Mouse (Mus musculus) hindbrain, embryonic 14.5 days (tissue): ENCODE results near the gene Stpg4. TPM values are rescaled to one million over a fixed set of nuclear protein-coding genes. Genes with fewer than 3 reads are reported as not detected.

Source experiments
- polyA plus RNA-seq: library from polyadenylated mRNA; unstranded; fragments of >200 nt; fragmentation: Nextera tagmentation; extraction: Ambion mirVana; gene quantifications from 2 replicates; pipeline ENCODE4 v1.2.1, GENCODE M21; 2014

Stpg4 gene
- polyA plus RNA-seq, 1 experiment from 2014 or later, result not detected

Other genes starting within 250 kb of the Stpg4 start
- gene Mcfd2, start 161.8 kb downstream of the Stpg4 start, polyA plus RNA-seq, result 47.0 and 49.0 TPM in 2 replicates
- 5.0 and 6.3 TPM in 2 replicates for gene Ttc7, start 144.9 kb downstream of the Stpg4 start, polyA plus RNA-seq
- gene Calm2, start 19.2 kb upstream of the Stpg4 start, polyA plus RNA-seq, result 2,858 and 2,871 TPM in 2 replicates
- 4.5 and 5.4 TPM in 2 replicates for gene Epcam, start 208.2 kb upstream of the Stpg4 start, polyA plus RNA-seq
- 43.9 and 46.6 TPM in 2 replicates for gene Msh2, start 244.6 kb upstream of the Stpg4 start, polyA plus RNA-seq